Mouse (Mus musculus): ENCODE results near the gene Lrrc8d.

GRCm38 (mm10) chr5:105678243-105678642 lies 21.5 kb upstream of the Lrrc8d start:
- TF ChIP-seq CTCF (conservative IDR thresholded peaks at IDR 0.05; ENCODE audit: insufficient read depth, insufficient read length, low read depth, low read length) = no peak
- TF ChIP-seq POLR2A (IDR thresholded peaks at IDR 0.05; ENCODE audit: low read depth, low read length) = no peak
